Mouse (Mus musculus) CH12.LX (cell line): ENCODE measurements around the gene Hyal2. TPM values are rescaled to one million over a fixed set of nuclear protein-coding genes. Genes with fewer than 3 reads are reported as not detected.

ENCODE experiments used
- DNase-seq: peaks from one replicate; pipeline ENCODE4 v3.0.0-alpha.2; 2013; ENCODE audit errors: extremely low read depth
- H3K27ac ChIP-seq: 2 replicates; pipeline ENCODE4 v1.5.1; 2012; ENCODE audit warnings: low read depth, mild to moderate bottlenecking, control low read depth, moderate library complexity; ENCODE audit not compliant: insufficient read depth
- H3K27me3 ChIP-seq: replicated peaks from 2 replicates; pipeline ENCODE3; 2012; ENCODE audit warnings: inconsistent platforms
- H3K36me3 ChIP-seq, 2 experiments: replicated peaks in 1 of 2; 2 replicates each; pipeline versions ENCODE3 to v1.6.1; 2012; ENCODE audit warnings: inconsistent platforms in 1 of 2, low read length in 1 of 2, mild to moderate bottlenecking in 1 of 2, mixed read lengths in 1 of 2, moderate library complexity in 1 of 2; ENCODE audit not compliant: control insufficient read depth in 1 of 2, insufficient read depth in 1 of 2
- H3K4me1 ChIP-seq, 2 experiments: 2 replicates each; pipeline ENCODE4 v1.6.1; 2012; ENCODE audit warnings: inconsistent platforms in 1 of 2, moderate library complexity in 1 of 2; ENCODE audit not compliant: insufficient read depth in 2 of 2, control insufficient read depth in 1 of 2
- H3K4me2 ChIP-seq: 2 replicates; pipeline ENCODE4 v1.6.1; 2012; ENCODE audit warnings: low read depth, mild to moderate bottlenecking, control low read depth; ENCODE audit not compliant: poor library complexity, insufficient read depth, severe bottlenecking
- H3K4me3 ChIP-seq, 3 experiments: fragments of 150-350 bp in 1 of 3; sonication (generic) in 1 of 3; replicated peaks in 1 of 3; 2 replicates each; pipeline versions ENCODE3 to v1.5.1; 2011 to 2012; ENCODE audit warnings: low read depth in 2 of 3, low read length in 2 of 3, mild to moderate bottlenecking in 2 of 3, moderate library complexity in 2 of 3, control low read depth in 1 of 3, improper control_type of control experiment in 1 of 3, inconsistent platforms in 1 of 3, mixed read lengths in 1 of 3; ENCODE audit not compliant: poor library complexity in 1 of 3
- H3K79me2 ChIP-seq: replicated peaks from 2 replicates; pipeline ENCODE4 v1.6.1; 2012; ENCODE audit warnings: mild to moderate bottlenecking, moderate library complexity; ENCODE audit not compliant: control insufficient read depth, poor library complexity, insufficient read depth, severe bottlenecking; ENCODE audit errors: extremely low read depth
- H3K9ac ChIP-seq: 2 replicates; pipeline ENCODE4 v1.6.1; 2012; ENCODE audit warnings: low read depth, mild to moderate bottlenecking, control low read depth, moderate library complexity; ENCODE audit not compliant: insufficient read depth
- H3K9me3 ChIP-seq: replicated peaks from 2 replicates; pipeline ENCODE3; 2012; ENCODE audit warnings: low read length, inconsistent platforms, mixed read lengths
- CHD1 ChIP-seq: IDR thresholded peaks from 2 replicates; pipeline ENCODE4 v1.6.1; 2012; ENCODE audit warnings: low read depth, low read length, improper control_type of control experiment, inconsistent platforms
- CHD2 ChIP-seq: IDR thresholded peaks from 2 replicates; pipeline ENCODE4 v1.6.1; 2011; ENCODE audit warnings: low read length, improper control_type of control experiment
- CTCF ChIP-seq, 2 experiments: IDR thresholded peaks in 1 of 2; conservative IDR thresholded peaks in 1 of 2; 2 replicates each; pipeline ENCODE4 v1.5.1; 2011 to 2012; ENCODE audit warnings: low read depth in 2 of 2, low read length in 2 of 2, improper control_type of control experiment in 1 of 2, inconsistent platforms in 1 of 2, mild to moderate bottlenecking in 1 of 2, moderate library complexity in 1 of 2
- E2F4 ChIP-seq: IDR thresholded peaks from 2 replicates; pipeline ENCODE4 v1.6.1; 2011; ENCODE audit warnings: low read depth, low read length, improper control_type of control experiment; ENCODE audit not compliant: insufficient replicate concordance
- ELF1 ChIP-seq: IDR thresholded peaks from 2 replicates; pipeline ENCODE4 v1.6.1; 2014; ENCODE audit warnings: low read depth, mild to moderate bottlenecking, inconsistent platforms, low read length, improper control_type of control experiment
- GABPA ChIP-seq: IDR thresholded peaks from 2 replicates; pipeline ENCODE4 v1.6.1; 2012; ENCODE audit warnings: low read depth, low read length, improper control_type of control experiment, inconsistent platforms; ENCODE audit not compliant: insufficient replicate concordance
- HCFC1 ChIP-seq: IDR thresholded peaks from 2 replicates; pipeline ENCODE4 v1.6.1; 2012; ENCODE audit warnings: low read depth, mild to moderate bottlenecking, inconsistent platforms, low read length, improper control_type of control experiment
- JUND ChIP-seq: conservative IDR thresholded peaks from 2 replicates; pipeline ENCODE4 v1.6.1; 2011; ENCODE audit warnings: low read depth, low read length, improper control_type of control experiment
- MAX ChIP-seq: IDR thresholded peaks from 2 replicates; pipeline ENCODE4 v1.6.1; 2011; ENCODE audit warnings: low read length, improper control_type of control experiment
- MAZ ChIP-seq: IDR thresholded peaks from 2 replicates; pipeline ENCODE4 v1.6.1; 2012; ENCODE audit warnings: low read depth, mild to moderate bottlenecking, inconsistent platforms, low read length, improper control_type of control experiment, moderate library complexity
- MEF2A ChIP-seq: IDR thresholded peaks from 2 replicates; pipeline ENCODE4 v1.6.1; 2014; ENCODE audit warnings: low read depth, mild to moderate bottlenecking, inconsistent platforms, low read length, improper control_type of control experiment, borderline replicate concordance
- NELFE ChIP-seq: IDR thresholded peaks from 2 replicates; pipeline ENCODE4 v1.6.1; 2011; ENCODE audit warnings: low read depth, low read length, improper control_type of control experiment
- NRF1 ChIP-seq: IDR thresholded peaks from 2 replicates; pipeline ENCODE4 v1.6.1; 2014; ENCODE audit warnings: low read depth, mild to moderate bottlenecking, inconsistent platforms, low read length, improper control_type of control experiment, moderate library complexity
- PAX5 ChIP-seq: IDR thresholded peaks from 2 replicates; pipeline ENCODE4 v1.6.1; 2012; ENCODE audit warnings: low read length, inconsistent platforms, mixed read lengths
- POLR2A ChIP-seq: IDR thresholded peaks from 2 replicates; pipeline ENCODE4 v1.6.1; 2011; ENCODE audit warnings: low read depth, mild to moderate bottlenecking, improper control_type of control experiment, low read length
- POLR2AphosphoS2 ChIP-seq: IDR thresholded peaks from 2 replicates; pipeline ENCODE4 v1.6.1; 2011; ENCODE audit warnings: low read depth, low read length, improper control_type of control experiment
- RAD21 ChIP-seq: IDR thresholded peaks from 2 replicates; pipeline ENCODE4 v1.6.1; 2011; ENCODE audit warnings: low read depth, mild to moderate bottlenecking, low read length, improper control_type of control experiment, moderate library complexity
- RCOR1 ChIP-seq: conservative IDR thresholded peaks from 2 replicates; pipeline ENCODE4 v1.6.1; 2012; ENCODE audit warnings: low read depth, mild to moderate bottlenecking, inconsistent platforms, low read length, improper control_type of control experiment
- SIN3A ChIP-seq: IDR thresholded peaks from 2 replicates; pipeline ENCODE4 v1.6.1; 2012; ENCODE audit warnings: low read length, improper control_type of control experiment, inconsistent platforms
- SMC3 ChIP-seq: IDR thresholded peaks from 2 replicates; pipeline ENCODE4 v1.6.1; 2011; ENCODE audit warnings: low read depth, low read length, improper control_type of control experiment
- TBP ChIP-seq: conservative IDR thresholded peaks from 2 replicates; pipeline ENCODE4 v1.6.1; 2011; ENCODE audit warnings: low read depth, low read length, improper control_type of control experiment
- TCF12 ChIP-seq: IDR thresholded peaks from 2 replicates; pipeline ENCODE4 v1.6.1; 2014; ENCODE audit warnings: low read depth, mild to moderate bottlenecking, inconsistent platforms, low read length, improper control_type of control experiment
- USF2 ChIP-seq: conservative IDR thresholded peaks from 2 replicates; pipeline ENCODE4 v1.6.1; 2011; ENCODE audit warnings: low read depth, low read length, improper control_type of control experiment
- ZC3H11A ChIP-seq: IDR thresholded peaks from 2 replicates; pipeline ENCODE4 v1.6.1; 2012; ENCODE audit warnings: low read depth, mild to moderate bottlenecking, inconsistent platforms, low read length, improper control_type of control experiment
- dilution Hi-C: fragments of 300-500 bp; cut with MboI; formaldehyde crosslinking; loops from 2 replicates; pipeline ENCODE4 v1.14.3; 2020; ENCODE audit warnings: low sequenced_read_pairs; ENCODE audit not compliant: extremely low pct_unique_long_range_greater_than_20kb, extremely low pct_ligation_motif_present
- in situ Hi-C: fragments of 300-500 bp; cut with MboI; formaldehyde crosslinking; loops from 3 replicates; pipeline ENCODE4 v1.14.3; 2019; ENCODE audit warnings: low sequenced_read_pairs, low pct_ligation_motif_present, low pct_unique_long_range_greater_than_20kb, mixed read lengths
- polyA plus RNA-seq: library from polyadenylated mRNA; unstranded; fragments of >175 nt; gene quantifications from 2 replicates; pipeline ENCODE4 v1.2.1, GENCODE M21; 2012; ENCODE audit warnings: low read depth; ENCODE audit not compliant: insufficient read length
- total RNA-seq, 2 experiments: library from RNA; depleted of rRNA; stranded (reverse); fragments of 300-350 nt in 1 of 2; fragments of >200 nt in 1 of 2; gene quantifications; 2 replicates each; pipeline ENCODE4 v1.2.3; 2012 to 2014

Hyal2 gene
- total and polyA plus RNA-seq, 3 experiments = 16.4 to 30.9 (median 26.8) TPM

- in situ Hi-C loops (no loop called here), dilution Hi-C loops (no loop called here)
- Histone ChIP-seq H3K27ac (no peak overlapping the region), H3K79me2 (peaks cover 9% of the 10 kb centered on the region), H3K4me1 (peaks cover 23 to 64% of the 10 kb centered on the region in 2 experiments), H3K27me3 (no peaks in the 10 kb centered on the region), H3K9ac (no peak overlapping the region), H3K4me3 (no peak overlapping the region), H3K4me2 (no peak overlapping the region), H3K36me3 (peaks cover 29 to 50% of the 10 kb centered on the region in 2 experiments), H3K9me3 (no peaks in the 10 kb centered on the region)
- DNase-seq = no peak
- TF ChIP-seq CHD2 = no peak
- TF ChIP-seq GABPA = no peak
- TF ChIP-seq NRF1 = no peak
- no peak for TF ChIP-seq SMC3
- TF ChIP-seq ELF1 = no peak
- no peak for TF ChIP-seq MAZ
These were observed 890 bp upstream of the Hyal2 start for GRCm38 (mm10) chr9:107566855-107567254.

- in situ Hi-C loops = no loop called here
- H3K27me3 ChIP-seq = no peaks in the 10 kb centered on the region
- peaks cover 39 to 61% of the 10 kb centered on the region in 2 experiments for H3K36me3 ChIP-seq
- H3K27ac ChIP-seq = no peak overlapping the region
- peak overlapping the region; percentile 80 to 83 (median 80) for H3K4me3 ChIP-seq
- dilution Hi-C loops = no loop called here
- TF ChIP-seq ZC3H11A = no peak
- 0 out of 2 replicates have a peak, but pooled peaks have one; percentile 5 for TF ChIP-seq MAX
- TF ChIP-seq CHD2 = no peak
- TF ChIP-seq SIN3A = peak; percentile 99
- TF ChIP-seq RCOR1 = no peak
- TF ChIP-seq PAX5 = no peak
- peak; percentile 74 for TF ChIP-seq HCFC1
- TF ChIP-seq RAD21 = no peak
- no peak for TF ChIP-seq MEF2A
- no peak for TF ChIP-seq POLR2AphosphoS2
- peak; percentile 42; the same call in 1 of the 2 replicates for TF ChIP-seq TBP
- TF ChIP-seq USF2 = no peak
- TF ChIP-seq ELF1 = no peak
- no peak for TF ChIP-seq JUND
- no peak for TF ChIP-seq CTCF (conservative IDR thresholded peaks at IDR 0.05 in 1 of 2, IDR thresholded peaks at IDR 0.05 in 1 of 2; ENCODE audit: low read depth in 2 of 2, low read length in 2 of 2)
- TF ChIP-seq CHD1 = peak; percentile 99
- no peak for TF ChIP-seq E2F4
- TF ChIP-seq POLR2A = peak; percentile 73
- peak; percentile 41; the same call in 1 of the 2 replicates for TF ChIP-seq TCF12
- no peak for TF ChIP-seq MAZ
- peak; percentile 50; the same call in 1 of the 2 replicates for TF ChIP-seq NELFE
- TF ChIP-seq, all 38 proteins: peak for 8
- H3K4me1 ChIP-seq = peaks cover 23 to 54% of the 10 kb centered on the region in 2 experiments
- H3K4me2 ChIP-seq = peak overlapping the region; percentile 86
- peak overlapping the region; percentile 79 for H3K9ac ChIP-seq
- H3K79me2 ChIP-seq = peaks cover 5% of the 10 kb centered on the region
- no peaks in the 10 kb centered on the region for H3K9me3 ChIP-seq
- DNase-seq = peak; percentile 84
These were observed 851 bp downstream of the Hyal2 start for GRCm38 (mm10) chr9:107568331-107569261.
